Mouse (Mus musculus) mature B cell (primary cell): ENCODE results near the gene Prmt2.

Experiments used
- in situ Hi-C: fragments of 300-500 bp; cut with MboI; formaldehyde crosslinking; loops from 2 replicates; pipeline ENCODE4 v1.14.3; 2019

Gene Prmt2

GRCm38 (mm10) chr10:76237341-76238225 is at the start of gene Prmt2:
TSS of gene Prmt2 (minus strand) at chr10:76237865.
- in situ Hi-C loops, result no loop called here

GRCm38 (mm10) chr10:76278541-76279097 is 41.0 kb upstream of the Prmt2 start:
- in situ Hi-C loops, result no loop called here

DNA sequence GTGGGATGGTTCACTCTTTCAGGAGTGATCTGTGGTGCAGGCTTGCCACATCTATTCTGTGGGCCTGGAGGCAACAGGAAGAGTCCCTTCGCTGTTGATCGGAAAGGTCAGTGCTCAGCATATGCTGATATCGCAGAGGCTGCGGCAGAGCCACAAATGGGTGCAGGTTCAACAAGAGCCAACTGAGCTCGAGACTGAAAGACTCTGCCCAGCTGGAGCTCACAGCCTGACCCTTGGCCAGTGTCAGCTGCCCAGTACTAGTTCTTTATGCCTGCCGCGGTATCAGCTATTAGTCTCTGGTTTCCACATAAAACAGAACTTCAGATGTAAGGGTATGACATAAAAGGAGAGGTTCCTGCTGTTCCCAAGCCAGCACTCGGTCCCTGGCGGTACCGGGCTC is 37.6 kb upstream of the Prmt2 start:
- in situ Hi-C loops, result no loop called here

GRCm38 (mm10) chr10:76271238-76271637 is 33.6 kb upstream of the Prmt2 start:
- in situ Hi-C loops, result no loop called here

GRCm38 (mm10) chr10:76262431-76262830 is 24.8 kb upstream of the Prmt2 start:
- in situ Hi-C loops, result no loop called here

- in situ Hi-C loops, result no loop called here
These were observed 23.8 kb upstream of the Prmt2 start for GRCm38 (mm10) chr10:76261447-76261846.

GRCm38 (mm10) chr10:76260358-76261059 is 22.8 kb upstream of the Prmt2 start:
- in situ Hi-C loops, result no loop called here

DNA sequence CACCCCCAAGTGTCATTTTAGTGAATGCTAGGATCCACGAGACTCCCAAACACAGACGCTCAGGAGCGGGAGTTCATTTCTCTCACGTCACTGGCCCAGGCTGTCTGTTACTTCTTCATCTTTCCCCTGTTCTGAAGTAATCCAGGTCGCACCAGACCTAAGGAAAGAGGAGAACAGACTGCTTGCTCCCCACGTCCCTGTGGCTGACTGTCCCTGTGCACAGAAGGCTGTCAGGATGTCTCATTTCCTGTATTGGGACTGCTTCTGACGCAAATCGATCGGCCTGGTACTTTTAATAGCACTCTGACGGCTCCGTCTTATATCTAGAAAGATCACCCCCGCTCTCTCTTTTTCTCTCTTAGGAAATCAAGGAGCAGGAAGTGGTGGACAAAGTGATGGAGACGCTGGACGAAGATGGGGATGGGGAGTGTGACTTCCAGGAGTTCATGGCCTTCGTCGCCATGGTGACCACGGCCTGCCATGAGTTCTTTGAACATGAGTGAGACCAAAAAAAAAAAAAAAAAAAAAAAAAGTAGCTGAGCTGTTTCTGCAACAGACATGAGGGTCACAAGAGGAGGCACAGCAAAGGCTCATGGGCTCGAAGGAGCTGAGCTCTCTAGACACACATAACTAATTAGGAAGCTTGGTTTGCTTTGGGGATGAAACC is 22.0 kb upstream of the Prmt2 start:
- in situ Hi-C loops, result no loop called here

GRCm38 (mm10) chr10:76257719-76258390 is 20.2 kb upstream of the Prmt2 start:
- in situ Hi-C loops, result no loop called here

DNA sequence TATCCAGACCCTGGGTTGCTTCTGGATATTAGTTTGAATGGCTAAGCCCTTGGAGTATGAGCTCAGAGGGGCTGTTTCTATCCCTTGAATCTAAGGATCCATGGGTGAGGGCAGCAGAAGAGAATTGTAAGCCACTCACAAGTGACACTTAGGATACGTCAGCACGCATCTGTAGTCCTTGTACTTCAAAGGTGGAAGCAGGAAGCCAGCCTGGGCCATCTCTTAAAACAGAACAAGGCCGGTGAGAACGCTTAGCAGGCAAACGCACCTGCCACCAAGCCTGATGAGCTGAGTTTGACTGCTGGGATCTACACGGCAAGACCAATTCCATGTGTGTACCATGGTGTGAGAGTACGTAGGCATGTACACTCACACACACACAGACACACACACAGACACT is 19.6 kb upstream of the Prmt2 start:
- in situ Hi-C loops, result no loop called here

DNA sequence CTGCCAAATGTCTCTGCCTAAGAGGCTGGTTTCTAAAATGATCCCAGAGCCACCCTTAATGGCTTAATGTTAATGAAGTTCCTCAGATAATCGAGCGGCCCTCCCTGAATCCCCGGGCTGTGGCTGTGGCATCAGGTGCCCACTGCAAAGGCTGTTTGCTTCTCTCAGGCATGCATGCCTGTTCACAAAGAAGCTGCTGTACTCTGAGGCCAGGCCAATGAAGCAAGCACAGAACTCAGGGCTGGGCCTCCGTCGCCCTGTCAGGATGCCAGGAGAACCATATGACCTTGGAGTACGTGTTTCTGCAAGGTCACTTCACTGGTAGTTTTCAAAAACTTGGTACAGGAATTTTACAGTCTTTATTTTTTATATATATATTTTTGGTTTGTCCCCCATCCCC is 18.0 kb upstream of the Prmt2 start:
- in situ Hi-C loops, result no loop called here

GRCm38 (mm10) chr10:76253536-76253935 is 15.9 kb upstream of the Prmt2 start, which contains the start of gene S100b:
TSS of gene S100b (plus strand) at chr10:76253853.
- in situ Hi-C loops, result no loop called here

- in situ Hi-C loops, result no loop called here
These were observed 15.4 kb upstream of the Prmt2 start for GRCm38 (mm10) chr10:76253079-76253478.

GRCm38 (mm10) chr10:76250870-76251269 is 13.2 kb upstream of the Prmt2 start:
- in situ Hi-C loops, result no loop called here

- in situ Hi-C loops, result no loop called here
These were observed 10.9 kb upstream of the Prmt2 start for GRCm38 (mm10) chr10:76248647-76248968.

- in situ Hi-C loops, result no loop called here
These were observed 10.4 kb upstream of the Prmt2 start for GRCm38 (mm10) chr10:76247960-76248646.

DNA sequence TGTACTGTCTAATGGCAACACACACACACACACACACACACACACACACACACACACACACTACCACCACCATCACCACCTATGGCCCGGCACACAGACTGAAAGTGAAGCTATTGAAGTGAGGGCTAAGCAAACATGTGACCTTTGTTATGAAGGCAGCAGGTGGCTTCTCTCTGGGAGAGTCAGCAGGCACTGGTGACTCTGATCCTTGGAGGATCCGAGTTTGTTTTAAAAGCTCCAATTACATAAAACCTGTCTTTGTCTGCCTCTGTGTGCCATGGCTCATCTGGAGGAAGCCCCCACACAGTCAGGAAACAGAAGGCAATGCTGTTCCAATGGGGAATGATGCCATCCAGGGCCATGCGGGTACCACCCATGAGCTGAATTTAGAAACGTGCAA is 8.9 kb upstream of the Prmt2 start:
- in situ Hi-C loops, result no loop called here

GRCm38 (mm10) chr10:76245106-76245505 is 7.4 kb upstream of the Prmt2 start:
- in situ Hi-C loops, result no loop called here

GRCm38 (mm10) chr10:76239401-76239800 is 1.7 kb upstream of the Prmt2 start:
- in situ Hi-C loops, result no loop called here

DNA sequence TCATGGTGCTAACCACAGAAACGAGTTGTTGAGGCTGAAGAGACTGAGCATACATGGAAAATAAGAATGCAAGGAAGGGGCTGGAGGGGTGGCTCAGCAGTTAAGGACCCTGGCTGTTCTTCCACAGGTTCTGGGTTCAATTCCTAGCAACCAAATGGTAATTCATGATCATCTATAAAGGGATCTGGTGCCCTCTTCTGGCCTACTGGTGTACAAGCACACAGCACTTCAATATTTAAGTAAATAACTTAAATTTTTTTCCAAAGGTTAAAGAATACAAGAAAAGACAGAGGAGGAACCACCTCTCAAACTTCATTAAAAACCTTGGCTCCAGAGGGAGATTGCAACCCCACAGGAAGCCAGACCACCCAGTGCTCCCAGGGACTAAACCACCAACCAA is 8.0 kb downstream of the Prmt2 start:
- in situ Hi-C loops, result no loop called here

- in situ Hi-C loops, result no loop called here
These were observed 11.7 kb downstream of the Prmt2 start for GRCm38 (mm10) chr10:76225944-76226343.
